Mouse (Mus musculus) liver (tissue): Measurements from ENCODE around the gene Heatr1.
"Not testable (repeated sequence)": the region's sequence is repeated elsewhere in the genome, so short reads cannot be mapped to it uniquely, and the experiment has no call there.

Experiments used
- DNase-seq: peaks from one replicate; pipeline ENCODE4 v3.0.0-alpha.2; 2020; ENCODE audit warnings: mixed read lengths

The Heatr1 gene

DNA sequence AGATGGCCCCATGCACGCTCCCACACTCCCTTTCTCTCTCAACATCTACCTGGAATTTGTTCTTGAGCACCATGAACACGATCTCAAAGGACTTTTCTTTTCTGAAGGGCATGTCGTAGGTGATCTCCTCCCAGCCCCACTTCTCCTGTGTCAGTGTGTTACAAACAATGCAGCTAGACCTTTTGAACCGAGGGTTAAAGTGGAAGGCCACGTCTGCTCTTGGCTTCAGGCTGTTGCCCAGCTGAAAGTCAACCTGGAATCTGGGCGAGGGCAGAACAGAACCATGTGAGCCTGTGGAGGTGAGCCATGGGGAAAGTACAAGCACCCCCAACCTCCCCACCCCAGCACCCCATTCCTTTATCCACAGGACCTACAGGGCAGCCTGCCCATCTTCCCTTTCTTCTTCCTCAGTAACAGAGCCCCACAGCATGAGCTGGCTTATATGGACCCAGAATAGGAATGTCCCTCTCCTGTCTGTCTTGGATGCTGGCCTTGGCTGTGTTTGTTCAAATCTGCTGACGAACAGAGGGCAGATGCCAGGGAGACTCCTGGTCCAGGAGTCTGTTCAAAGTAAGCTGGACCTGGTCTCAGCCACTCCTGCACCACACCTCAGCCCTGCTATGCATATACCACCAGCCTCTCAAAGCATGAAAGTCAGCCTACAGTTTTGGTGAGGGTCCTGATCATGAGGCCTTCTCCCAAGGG lies 60.0 kb downstream of the Heatr1 start:
- no peak for DNase-seq

DNA sequence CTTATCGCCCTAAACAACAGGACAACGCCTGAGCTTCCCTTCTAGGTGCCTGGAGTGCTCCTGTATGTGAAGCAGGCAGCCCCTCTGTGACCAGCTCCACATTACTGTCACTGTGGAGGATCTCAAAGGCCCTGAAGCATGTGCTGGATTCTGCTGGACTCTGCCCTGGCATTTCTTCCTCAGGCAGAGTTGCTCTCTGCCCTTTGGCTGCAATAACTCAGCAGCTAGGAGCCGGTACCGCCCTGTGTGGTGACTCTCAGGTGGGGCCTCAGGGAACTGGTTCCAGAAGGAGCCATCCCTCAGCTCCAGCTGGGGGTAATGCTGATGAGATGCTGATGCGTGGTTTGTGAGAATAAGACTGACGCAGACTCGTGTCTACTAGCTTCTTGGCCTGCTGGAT lies 61.9 kb downstream of the Heatr1 start:
- DNase-seq, result no peak

DNA sequence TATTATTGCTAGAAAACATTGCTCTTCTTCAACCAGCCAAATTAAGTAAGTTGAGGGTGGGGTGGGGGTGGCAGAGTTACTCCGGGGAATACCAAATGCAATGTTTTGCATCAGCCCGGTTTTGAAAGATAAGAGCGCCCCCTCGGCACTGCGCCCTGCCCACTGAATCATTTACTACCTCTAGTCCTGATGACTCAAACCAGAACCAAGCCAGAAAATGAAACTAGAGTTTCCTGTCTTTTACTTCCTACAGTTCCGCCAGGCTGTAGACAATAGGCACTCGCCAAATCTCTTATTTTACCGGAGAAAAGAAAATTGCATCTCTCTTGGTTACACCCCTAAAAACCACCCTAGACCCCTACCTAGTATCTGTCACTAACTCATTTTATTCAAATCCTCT lies 65.6 kb downstream of the Heatr1 start:
- peak; percentile 73 for DNase-seq

DNA sequence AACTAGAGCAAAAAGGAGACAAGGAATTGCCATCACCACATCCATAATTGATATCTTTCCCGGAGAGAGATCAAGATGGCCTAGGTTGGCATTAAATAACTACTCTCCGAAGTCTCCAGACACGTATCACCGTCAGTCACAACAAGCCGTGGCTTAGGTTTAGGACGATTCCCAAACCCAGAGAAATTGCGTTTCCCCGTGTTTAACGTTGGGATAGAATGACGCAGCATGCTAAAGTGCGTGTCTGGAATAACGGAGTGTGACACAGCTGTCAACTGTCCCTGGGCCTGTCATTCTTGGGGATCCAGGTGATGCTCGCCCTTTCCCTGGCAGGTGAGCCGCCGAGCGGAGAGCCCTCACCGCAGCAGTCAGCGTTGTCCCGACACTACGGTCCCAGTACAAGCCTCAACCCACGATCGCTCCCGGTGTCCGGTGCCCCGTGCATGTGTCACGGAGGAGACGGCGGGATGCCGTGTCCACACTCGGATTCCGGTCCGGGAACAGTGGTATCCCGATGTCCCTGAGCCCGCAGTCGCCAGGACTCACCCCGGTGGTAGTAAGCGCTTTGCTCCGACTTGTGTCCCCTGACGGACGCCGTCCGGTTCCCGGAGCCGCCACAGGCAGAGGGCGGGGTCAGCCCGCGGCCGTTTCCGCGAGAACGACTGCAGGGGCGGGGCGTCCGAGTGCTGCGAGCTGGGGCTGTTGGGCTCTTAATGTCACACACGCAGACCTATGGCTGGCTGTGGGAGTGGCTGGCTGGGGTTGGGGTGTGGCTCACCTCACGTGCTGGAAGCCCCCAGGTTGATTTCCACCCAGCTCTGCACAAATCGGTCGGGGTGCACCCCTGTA lies 66.3 kb downstream of the Heatr1 start:
- DNase-seq, result peak; percentile 96

DNA sequence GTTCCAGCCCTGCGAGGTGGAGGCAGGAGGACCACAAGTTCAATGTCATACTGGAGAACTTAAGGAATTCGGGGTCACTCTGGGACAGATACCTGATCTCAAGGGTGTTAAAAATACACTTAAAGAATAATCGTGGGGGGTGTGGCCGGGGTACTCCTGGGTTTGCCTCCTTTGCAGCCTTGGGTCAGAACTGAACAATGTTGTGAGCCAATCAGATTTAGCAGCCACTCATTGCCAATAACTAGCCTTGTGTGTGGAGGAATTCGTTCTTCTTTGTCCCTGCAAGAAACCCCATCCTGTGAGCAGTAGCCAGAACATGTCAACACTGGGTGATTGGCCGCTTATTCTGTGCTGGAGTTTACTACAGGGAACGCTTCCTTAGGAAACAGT lies 66.9 kb downstream of the Heatr1 start:
- DNase-seq, result no peak

DNA sequence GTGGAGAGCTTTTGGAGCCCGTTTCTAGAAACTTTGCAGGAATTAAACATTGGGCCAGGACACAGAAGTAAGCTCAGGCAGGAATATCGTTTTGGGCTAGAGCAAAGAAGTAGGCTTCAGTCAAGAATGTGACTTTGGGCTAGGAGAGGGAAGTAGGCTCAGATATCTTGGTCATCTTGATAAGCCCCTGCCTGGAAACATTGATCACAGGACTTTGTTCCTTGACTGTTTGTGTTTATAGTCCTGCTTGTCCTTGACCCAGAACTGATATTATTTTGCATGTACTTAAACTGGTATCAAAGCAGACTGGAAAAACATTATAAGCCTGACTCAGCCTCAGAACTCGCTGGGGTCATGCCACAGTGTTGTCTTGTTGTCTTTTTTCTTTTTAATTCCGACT lies 67.8 kb downstream of the Heatr1 start:
- no peak for DNase-seq

DNA sequence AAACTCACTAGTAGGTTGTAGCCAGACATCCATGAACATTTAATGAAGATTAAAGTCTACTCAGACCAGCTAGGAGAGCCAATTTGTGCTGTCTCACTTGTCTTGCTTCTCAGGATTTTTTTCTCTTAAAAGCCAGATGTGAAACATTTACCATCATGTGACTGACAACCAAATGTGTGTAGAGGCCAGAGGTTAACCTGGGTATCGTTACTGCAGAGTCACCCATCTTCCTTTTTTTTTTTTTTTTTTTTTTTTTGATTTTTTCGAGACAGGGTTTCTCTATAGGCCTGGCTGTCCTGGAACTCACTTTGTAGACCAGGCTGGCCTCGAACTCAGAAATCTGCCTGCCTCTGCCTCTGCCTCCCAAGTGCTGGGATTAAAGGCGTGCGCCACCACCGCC lies 69.3 kb downstream of the Heatr1 start:
- DNase-seq, result not testable (repeated sequence)

DNA sequence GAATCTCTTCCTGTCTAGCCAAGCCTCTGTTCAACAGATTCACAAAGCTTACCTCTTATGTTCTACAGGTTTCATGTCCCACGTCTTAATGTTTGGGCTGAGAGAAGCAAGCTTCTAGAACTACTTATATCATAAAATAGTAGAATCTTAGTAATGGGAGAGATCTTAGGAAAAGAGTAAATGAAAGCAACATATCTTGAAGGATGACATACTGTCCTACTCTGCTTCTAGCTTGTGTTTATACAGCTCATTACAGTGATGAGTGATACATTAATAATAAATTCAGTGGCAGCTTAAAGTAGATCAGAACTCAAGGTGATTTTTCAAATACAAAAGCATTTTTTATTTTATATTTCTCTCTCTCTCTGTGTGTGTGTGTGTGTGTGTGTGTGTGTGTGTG lies 70.0 kb downstream of the Heatr1 start, which contains the start of gene Lgals8:
Gene Lgals8, minus strand, starts transcription at position 101 of the 400 bp plus-strand sequence.
- DNase-seq, result no peak

DNA sequence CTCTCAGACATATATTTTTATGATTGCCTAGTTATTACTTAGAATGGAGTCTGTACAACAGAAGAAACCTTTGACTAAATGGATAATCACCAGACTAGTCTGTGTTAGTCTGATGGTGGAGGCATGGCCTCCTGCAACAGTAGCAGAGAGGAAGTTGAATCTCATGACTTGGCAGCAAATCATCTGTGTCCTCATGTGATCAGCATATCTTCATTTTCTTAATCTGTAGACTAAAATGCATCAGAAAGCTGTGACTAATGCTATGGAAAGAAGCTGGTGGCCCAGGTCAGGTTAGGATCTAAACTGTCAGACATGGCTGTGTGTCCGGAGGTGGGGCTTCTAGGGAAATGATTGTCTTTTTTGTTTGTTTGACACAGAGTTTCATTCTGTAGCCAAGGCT lies 73.7 kb downstream of the Heatr1 start:
- no peak for DNase-seq

DNA sequence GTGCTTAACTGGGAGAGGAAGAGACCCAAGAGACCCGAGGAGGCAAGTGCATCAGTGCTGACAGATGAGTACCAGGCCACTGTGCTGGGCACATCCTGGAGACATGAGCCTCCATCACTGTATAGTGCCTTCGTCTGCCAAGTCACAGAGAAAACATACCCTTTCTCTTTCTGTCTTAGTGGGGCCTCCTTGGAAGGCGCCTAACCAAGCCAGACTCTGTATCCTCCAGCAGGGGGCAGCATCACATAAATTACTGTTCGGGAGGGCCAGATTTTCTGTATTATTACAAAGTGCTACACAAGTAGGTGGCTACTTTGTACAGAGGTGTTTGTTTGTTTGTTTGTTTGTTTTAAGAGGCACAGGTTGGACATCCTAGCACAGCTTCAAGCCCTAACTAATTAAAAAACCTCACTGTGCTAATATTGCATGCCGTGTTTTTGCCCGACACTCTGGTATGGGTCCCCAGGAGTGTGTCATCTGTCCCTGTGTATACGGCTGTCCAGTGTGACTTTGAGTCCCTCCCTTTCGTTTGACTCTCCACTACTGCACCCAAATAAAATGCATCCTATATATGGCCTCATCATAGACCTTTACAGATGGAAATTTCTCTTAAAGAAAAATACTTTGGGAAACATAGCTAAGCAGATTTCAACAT lies 79.0 kb downstream of the Heatr1 start:
- peak; percentile 66 for DNase-seq

DNA sequence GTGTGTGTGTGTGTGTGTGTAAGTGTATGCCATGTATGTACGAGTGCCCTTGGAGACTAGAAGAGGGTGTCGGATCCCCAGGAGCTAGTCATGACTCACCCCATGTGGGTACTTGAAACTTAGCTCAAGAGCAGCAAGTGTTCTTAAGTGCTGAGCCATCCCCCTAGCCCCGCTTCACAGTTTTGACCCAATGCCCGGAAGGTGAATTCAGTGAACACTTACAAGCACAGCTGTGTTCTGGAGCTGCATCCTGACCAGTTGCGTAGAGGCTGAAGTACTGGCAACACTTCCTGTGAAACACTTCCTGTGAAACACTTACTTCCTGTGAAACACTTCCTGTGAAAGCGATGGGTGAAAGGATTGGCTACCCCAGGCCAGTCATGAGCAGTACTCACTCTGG lies 80.4 kb downstream of the Heatr1 start:
- DNase-seq, result no peak

DNA sequence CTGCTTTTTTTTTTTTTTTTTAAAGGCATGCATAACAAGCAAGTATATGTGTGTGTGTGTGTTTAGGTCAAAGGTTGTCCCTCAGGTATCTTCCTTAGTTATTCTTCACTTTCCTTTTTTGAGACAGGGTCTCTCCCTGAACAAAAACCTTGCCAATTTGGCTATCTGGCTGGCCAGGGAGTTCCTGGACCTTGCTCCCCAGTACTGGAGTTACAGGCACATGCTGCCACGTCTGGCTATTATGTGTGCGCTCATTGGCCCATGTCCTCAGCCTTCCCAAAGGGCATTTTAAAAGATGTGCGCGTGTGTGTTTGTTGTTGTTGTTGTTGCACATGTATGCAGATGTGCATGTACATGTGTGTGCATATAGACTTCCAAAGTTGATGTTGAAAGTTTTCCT lies 82.1 kb downstream of the Heatr1 start:
- DNase-seq, result no peak

DNA sequence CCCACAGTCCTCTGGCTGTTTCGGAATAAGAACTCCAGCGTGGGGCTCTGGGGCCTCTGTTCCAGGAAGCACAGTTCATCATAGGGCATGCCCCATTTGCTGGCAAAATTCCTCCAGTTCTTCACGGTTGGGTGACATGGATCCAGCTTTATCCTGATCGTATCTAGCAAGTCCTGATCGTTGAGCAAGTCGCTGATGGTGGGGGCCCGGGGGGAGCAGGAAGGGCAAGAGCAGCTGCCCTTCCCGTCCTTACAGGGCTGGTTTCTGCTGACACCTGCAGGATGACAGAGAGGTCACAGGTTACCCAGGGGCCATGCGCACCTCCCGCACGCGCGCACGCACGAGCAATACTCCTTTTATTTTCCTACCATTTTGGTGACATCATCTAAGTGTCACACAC lies 83.5 kb downstream of the Heatr1 start:
- no peak for DNase-seq

DNA sequence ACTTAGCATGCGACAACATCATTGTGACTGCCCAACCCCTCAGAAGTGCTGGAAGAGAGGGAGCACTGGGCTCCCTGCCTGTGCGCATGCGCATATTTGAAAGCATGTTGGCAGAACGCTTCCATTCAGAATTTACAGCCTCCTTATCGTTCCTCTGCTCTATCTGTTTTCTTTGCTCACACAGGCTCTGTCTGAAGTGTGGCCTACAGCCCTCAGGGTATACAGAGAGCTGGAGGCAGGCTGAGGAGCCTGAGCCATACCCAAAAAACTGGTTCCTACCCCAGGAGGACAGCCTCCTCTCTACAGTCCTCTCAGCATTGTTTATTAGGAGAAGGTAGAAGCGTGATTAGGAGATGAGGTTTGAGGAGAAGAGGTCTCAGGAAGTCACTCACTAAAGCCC lies 85.0 kb downstream of the Heatr1 start:
- DNase-seq, result no peak

DNA sequence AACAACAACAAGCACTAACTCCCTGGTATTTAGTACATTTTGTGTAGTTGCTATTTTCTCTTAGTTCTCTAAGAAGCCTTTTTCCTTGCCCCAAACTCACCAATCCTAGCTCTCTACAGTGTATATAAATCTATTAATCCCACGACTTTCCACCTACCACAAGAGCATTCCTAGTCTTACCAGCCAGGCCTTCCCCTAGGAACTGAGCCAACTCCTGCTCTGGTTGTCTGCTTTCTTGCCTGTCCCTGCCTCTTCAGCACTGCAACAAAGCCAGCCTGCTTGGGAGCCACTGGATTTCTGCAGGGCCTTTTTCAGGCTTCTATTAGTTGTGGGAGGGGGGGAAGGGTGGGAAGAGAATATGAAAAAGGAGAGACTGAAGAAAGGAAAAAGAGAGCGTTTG lies 90.4 kb downstream of the Heatr1 start:
- no peak for DNase-seq

DNA sequence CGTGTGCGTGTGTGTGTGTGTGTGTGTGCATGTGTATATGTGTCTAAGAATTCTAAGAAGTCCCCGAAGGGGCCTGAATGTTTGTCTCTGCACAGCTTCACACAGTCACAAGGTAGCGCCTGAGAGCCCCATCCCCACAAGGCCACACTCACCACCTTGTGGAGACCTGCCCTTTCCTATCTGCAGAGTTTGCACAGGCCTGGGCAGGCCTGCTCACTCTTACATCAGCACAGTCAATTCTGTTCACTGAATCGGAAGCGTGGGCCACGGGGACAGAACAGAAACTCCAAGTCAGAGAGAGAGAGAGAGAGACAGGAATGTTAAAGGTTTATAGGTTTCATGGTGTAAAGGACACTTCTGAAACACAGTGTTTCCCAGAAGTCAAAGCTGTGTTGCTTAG lies 90.8 kb downstream of the Heatr1 start:
- peak; percentile 11 for DNase-seq
